In genomic region chr9:82788375-82788774, GRCm38 (mm10) we compare ENCODE assay signal across 25 mouse cellular contexts. TPM values are rescaled to one million over a fixed set of nuclear protein-coding genes. Genes with fewer than 3 reads are reported as not detected.
DNase-seq lines count a peak whose midpoint lies in the region; ATAC-seq lines count a peak whose summit lies in the region.
"Had no signal": no experiment of that assay in that cellular context is flagged by ENCODE, and none has a peak within 500 bp of the region (broad histone marks: within the 10 kb centered on the region; RNA-seq: fewer than 3 reads in every experiment).

No protein-coding gene starts in this region.

- H3K27me3 ChIP-seq in forebrain, embryonic 11.5 days (ENCODE audit: control insufficient read depth, insufficient read depth, low read length): no peaks in the 10 kb centered on the region
- H3K27me3 ChIP-seq in forebrain, embryonic 13.5 days: no peaks in the 10 kb centered on the region
- H3K27me3 ChIP-seq in midbrain, embryonic 13.5 days: no peaks in the 10 kb centered on the region
- no peaks in the 10 kb centered on the region for H3K27me3 ChIP-seq in midbrain, embryonic 10.5 days (ENCODE audit: low read depth, poor library complexity, severe bottlenecking)
- no peaks in the 10 kb centered on the region for H3K27me3 ChIP-seq in hindbrain, embryonic 14.5 days (ENCODE audit: control insufficient read depth, insufficient read depth, low read length)
- H3K27me3 ChIP-seq in midbrain, embryonic 16.5 days (ENCODE audit: control insufficient read depth, insufficient read depth, low read depth, low read length): no peaks in the 10 kb centered on the region
- H3K27me3 ChIP-seq: heart, embryonic 13.5 days; limb, embryonic 15.5 days; liver, embryonic 13.5 days; megakaryocyte, embryonic 14.5 days had no signal

- no peaks in the 10 kb centered on the region for H3K4me1 ChIP-seq in forebrain, embryonic 11.5 days (replicated peaks; ENCODE audit: control insufficient read depth, insufficient read depth, low read length)
- no peaks in the 10 kb centered on the region for H3K4me1 ChIP-seq in forebrain, embryonic 13.5 days
- peaks cover 6% of the 10 kb centered on the region for H3K4me1 ChIP-seq in midbrain, embryonic 13.5 days (replicated peaks)
- peaks cover 4% of the 10 kb centered on the region; the same call in 1 of the 2 replicates for H3K4me1 ChIP-seq in midbrain, embryonic 10.5 days
- H3K4me1 ChIP-seq in hindbrain, embryonic 14.5 days (replicated peaks; ENCODE audit: control insufficient read depth, insufficient read depth, low read length): no peaks in the 10 kb centered on the region
- H3K4me1 ChIP-seq in midbrain, embryonic 16.5 days (ENCODE audit: control insufficient read depth, insufficient read depth, low read length): peaks cover 4% of the 10 kb centered on the region; the same call in 1 of the 2 replicates
- H3K4me1 ChIP-seq: heart, embryonic 13.5 days; limb, embryonic 10.5 days; limb, embryonic 15.5 days; liver, embryonic 13.5 days had no signal

- no peaks in the 10 kb centered on the region for H3K9me3 ChIP-seq in forebrain, embryonic 11.5 days (ENCODE audit: control insufficient read depth, low read length)
- no peaks in the 10 kb centered on the region for H3K9me3 ChIP-seq in forebrain, embryonic 13.5 days (replicated peaks)
- H3K9me3 ChIP-seq in midbrain, embryonic 13.5 days: no peaks in the 10 kb centered on the region
- H3K9me3 ChIP-seq in midbrain, embryonic 10.5 days (replicated peaks): no peaks in the 10 kb centered on the region
- no peaks in the 10 kb centered on the region for H3K9me3 ChIP-seq in hindbrain, embryonic 14.5 days (ENCODE audit: control insufficient read depth, low read length)
- H3K9me3 ChIP-seq in midbrain, embryonic 16.5 days (replicated peaks; ENCODE audit: control insufficient read depth, low read length, poor library complexity, severe bottlenecking): no peaks in the 10 kb centered on the region
- H3K9me3 ChIP-seq: G1E; heart, embryonic 13.5 days; limb, embryonic 10.5 days; limb, embryonic 15.5 days; liver, embryonic 13.5 days had no signal

- H3K9ac ChIP-seq in forebrain, embryonic 11.5 days (ENCODE audit: low read length): no peak overlapping the region
- no peak overlapping the region for H3K9ac ChIP-seq in forebrain, embryonic 13.5 days
- H3K9ac ChIP-seq in midbrain, embryonic 13.5 days (replicated peaks): no peak overlapping the region
- H3K9ac ChIP-seq in hindbrain, embryonic 14.5 days: no peak overlapping the region
- 0 out of 2 replicates have a peak overlapping the region, but pooled peaks have one; percentile 21 for H3K9ac ChIP-seq in midbrain, embryonic 16.5 days (ENCODE audit: low read depth, low read length)
- H3K9ac ChIP-seq: heart, embryonic 13.5 days; limb, embryonic 15.5 days; liver, embryonic 13.5 days had no signal

- peak; percentile 53; the same call in 1 of the 2 replicates for ATAC-seq in forebrain, embryonic 11.5 days (replicated peaks; ENCODE audit: low FRiP score)
- no peak for ATAC-seq in forebrain, embryonic 13.5 days
- ATAC-seq in midbrain, embryonic 13.5 days: 0 out of 2 replicates have a peak, but pooled peaks have one; percentile 30
- peak; percentile 53; the same call in 1 of the 2 replicates for ATAC-seq in hindbrain, embryonic 14.5 days (ENCODE audit: low FRiP score)
- ATAC-seq in midbrain, embryonic 16.5 days: no peak
- ATAC-seq: intestine, embryonic 16.5 days; lung, postnatal 0 days had no signal

- 50% methylated on average over 9 of the region's 9 CpGs for WGBS in forebrain, embryonic 11.5 days
- 42% methylated on average over 9 of the region's 9 CpGs for WGBS in forebrain, embryonic 13.5 days
- 39% methylated on average over 9 of the region's 9 CpGs for WGBS in midbrain, embryonic 13.5 days
- 65% methylated on average over 9 of the region's 9 CpGs for WGBS in midbrain, embryonic 10.5 days
- 30% methylated on average over 9 of the region's 9 CpGs for WGBS in hindbrain, embryonic 14.5 days
- 32% methylated on average over 9 of the region's 9 CpGs for WGBS in midbrain, embryonic 16.5 days

- H3K36me3 ChIP-seq in forebrain, embryonic 11.5 days (ENCODE audit: control insufficient read depth, insufficient read depth, low read length): no peaks in the 10 kb centered on the region
- H3K36me3 ChIP-seq in forebrain, embryonic 13.5 days (ENCODE audit: poor library complexity, severe bottlenecking): no peaks in the 10 kb centered on the region
- no peaks in the 10 kb centered on the region for H3K36me3 ChIP-seq in midbrain, embryonic 13.5 days
- H3K36me3 ChIP-seq in midbrain, embryonic 10.5 days: no peaks in the 10 kb centered on the region
- H3K36me3 ChIP-seq in hindbrain, embryonic 14.5 days (replicated peaks; ENCODE audit: control insufficient read depth, insufficient read depth): no peaks in the 10 kb centered on the region
- H3K36me3 ChIP-seq in midbrain, embryonic 16.5 days (ENCODE audit: control insufficient read depth, insufficient read depth, low read length): no peaks in the 10 kb centered on the region
- H3K36me3 ChIP-seq: G1E; heart, embryonic 13.5 days; limb, embryonic 10.5 days; limb, embryonic 15.5 days; liver, embryonic 13.5 days had no signal

- no peak for DNase-seq in forebrain, embryonic 11.5 days (ENCODE audit: low spot score)
- no peak for DNase-seq in midbrain, embryonic 10.5 days (ENCODE audit: low spot score)
- DNase-seq in hindbrain, embryonic 14.5 days (ENCODE audit: low spot score): no peak
- DNase-seq in right cerebral cortex, postnatal 14 days: no peak
- DNase-seq: adrenal gland, adult 8-10 months; cerebellum, adult 9-10 months; cerebellum, postnatal 36 days; heart, postnatal 10 days; kidney, adult 9 months; kidney, postnatal 10 days; layer of hippocampus, adult 9-11 months; liver, embryonic 13.5 days; lung, adult 18-20 months; lung, postnatal 4 days; thymus, postnatal 4 days had no signal

- H3K27ac ChIP-seq in forebrain, embryonic 11.5 days (ENCODE audit: low read depth, low read length): no peak overlapping the region
- no peak overlapping the region for H3K27ac ChIP-seq in forebrain, embryonic 13.5 days
- no peak overlapping the region for H3K27ac ChIP-seq in midbrain, embryonic 13.5 days
- no peak overlapping the region for H3K27ac ChIP-seq in midbrain, embryonic 10.5 days (replicated peaks)
- no peak overlapping the region for H3K27ac ChIP-seq in hindbrain, embryonic 14.5 days
- no peak overlapping the region for H3K27ac ChIP-seq in midbrain, embryonic 16.5 days (ENCODE audit: low read length)
- H3K27ac ChIP-seq: heart, embryonic 13.5 days; limb, embryonic 10.5 days; limb, embryonic 15.5 days; liver, embryonic 13.5 days had no signal

- no peak overlapping the region for H3K4me3 ChIP-seq in forebrain, embryonic 11.5 days (ENCODE audit: low read depth, low read length)
- no peak overlapping the region for H3K4me3 ChIP-seq in forebrain, embryonic 13.5 days
- H3K4me3 ChIP-seq in midbrain, embryonic 13.5 days (replicated peaks): no peak overlapping the region
- no peak overlapping the region for H3K4me3 ChIP-seq in midbrain, embryonic 10.5 days
- H3K4me3 ChIP-seq in hindbrain, embryonic 14.5 days (replicated peaks; ENCODE audit: low read length): no peak overlapping the region
- H3K4me3 ChIP-seq in midbrain, embryonic 16.5 days (ENCODE audit: low read depth, low read length): no peak overlapping the region
- H3K4me3 ChIP-seq: heart, embryonic 13.5 days; limb, embryonic 10.5 days; limb, embryonic 15.5 days; liver, embryonic 13.5 days; megakaryocyte, embryonic 14.5 days had no signal

- H3K4me2 ChIP-seq in forebrain, embryonic 11.5 days (ENCODE audit: low read depth, low read length, severe bottlenecking): no peak overlapping the region
- no peak overlapping the region for H3K4me2 ChIP-seq in forebrain, embryonic 13.5 days
- no peak overlapping the region for H3K4me2 ChIP-seq in midbrain, embryonic 13.5 days (replicated peaks)
- 0 out of 2 replicates have a peak overlapping the region, but pooled peaks have one; percentile 17 for H3K4me2 ChIP-seq in hindbrain, embryonic 14.5 days (replicated peaks)
- H3K4me2 ChIP-seq in midbrain, embryonic 16.5 days (ENCODE audit: low read length): peak overlapping the region; percentile 36
- H3K4me2 ChIP-seq: heart, embryonic 13.5 days; limb, embryonic 15.5 days; liver, embryonic 13.5 days had no signal

RNA-seq across cellular contexts. Expression of gene Irak1bp1, which starts 41.0 kb away (rescaled TPM):
- 35.6 and 36.4 TPM in 2 replicates for polyA plus RNA-seq in forebrain, embryonic 11.5 days (2014; fragmentation: Nextera tagmentation; extraction: Ambion mirVana)
- polyA plus RNA-seq in forebrain, embryonic 13.5 days (2015; fragmentation: Nextera tagmentation; extraction: Ambion mirVana): 30.8 and 31.8 TPM in 2 replicates
- 29.2 TPM in 2 replicates for polyA plus RNA-seq in midbrain, embryonic 13.5 days (2015; fragmentation: Nextera tagmentation; extraction: Ambion mirVana)
- 23.4 and 23.6 TPM in 2 replicates for polyA plus RNA-seq in midbrain, embryonic 10.5 days (2016; fragmentation: Nextera tagmentation; extraction: Ambion mirVana)
- 38.3 and 41.7 TPM in 2 replicates for polyA plus RNA-seq in hindbrain, embryonic 14.5 days (2014; fragmentation: Nextera tagmentation; extraction: Ambion mirVana)
- 35.3 and 38.6 TPM in 2 replicates for polyA plus RNA-seq in midbrain, embryonic 16.5 days (2015; fragmentation: Nextera tagmentation; extraction: Ambion mirVana)

Comparison
In these comparisons a context has a peak if more than half of its experiments do, and no peak if none do; other contexts are left out.
1. ATAC-seq: peak in forebrain, embryonic 11.5 days (single experiment), midbrain, embryonic 13.5 days (single experiment) and hindbrain, embryonic 14.5 days (single experiment); none in forebrain, embryonic 13.5 days (single experiment) and midbrain, embryonic 16.5 days (single experiment).
2. H3K4me2 ChIP-seq: peak in hindbrain, embryonic 14.5 days (single experiment) and midbrain, embryonic 16.5 days (single experiment); none in forebrain, embryonic 11.5 days (single experiment), forebrain, embryonic 13.5 days (single experiment) and midbrain, embryonic 13.5 days (single experiment).